Mouse (Mus musculus): ENCODE data around the gene Mtfr1l. TPM values are rescaled to one million over a fixed set of nuclear protein-coding genes. Genes with fewer than 3 reads are reported as not detected.

Mtfr1l gene
- total and polyA plus RNA-seq, 3 experiments: 52.0 to 88.3 TPM; not detected in 1

DNA sequence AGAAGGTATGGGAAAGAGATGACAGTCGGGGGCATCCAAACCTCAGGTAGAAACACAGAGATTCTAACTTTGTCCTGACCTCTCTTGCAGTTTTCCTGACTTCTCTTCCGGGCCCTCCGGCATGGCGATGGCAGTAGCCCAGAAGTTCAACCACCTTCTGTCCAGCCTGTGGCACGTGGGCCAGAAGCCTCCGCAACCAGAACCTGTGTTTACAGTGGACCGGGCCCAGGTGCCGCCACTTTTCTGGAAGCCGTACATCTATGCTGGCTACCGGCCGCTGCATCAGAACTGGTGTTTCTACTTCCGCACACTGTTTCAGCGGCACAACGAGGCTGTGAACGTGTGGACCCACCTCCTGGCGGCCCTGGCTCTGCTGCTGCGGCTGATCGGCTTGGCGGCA is 28.5 kb downstream of the Mtfr1l start:
- TF ChIP-seq TAL1 (IDR thresholded peaks at IDR 0.05; ENCODE audit: low read length): no peak
- no peak for TF ChIP-seq HCFC1 (IDR thresholded peaks at IDR 0.05; ENCODE audit: low read depth, low read length)
- Histone ChIP-seq H3K4me3 (ENCODE audit: control insufficient read depth in 1 of 2, insufficient read depth in 1 of 2, low read depth in 2 of 2, low read length in 2 of 2) (no peak overlapping the region), H3K27me3 (ENCODE audit: control insufficient read depth in 1 of 2, insufficient read depth in 2 of 2, low read length in 2 of 2) (no peaks in the 10 kb centered on the region), H3K27ac (ENCODE audit: control insufficient read depth, low read depth, low read length) (no peak overlapping the region; the same call in 1 of the 2 replicates), H3K4me1 (ENCODE audit: control insufficient read depth in 1 of 2, insufficient read depth in 2 of 2, low read length in 2 of 2) (peaks cover 8 to 24% of the 10 kb centered on the region in 2 experiments), H3K9ac (ENCODE audit: control insufficient read depth, low read depth, low read length, poor library complexity, severe bottlenecking) (no peak overlapping the region), H3K36me3 (ENCODE audit: control insufficient read depth in 1 of 2, insufficient read depth in 2 of 2, low read length in 2 of 2) (peaks cover 0 to 11% of the 10 kb centered on the region in 2 experiments; a peak in 2 of 4 replicates), H3K79me2 (ENCODE audit: control insufficient read depth, insufficient read depth, low read length, poor library complexity) (peaks cover 8% of the 10 kb centered on the region), H3K9me3 (replicated peaks; ENCODE audit: insufficient read depth, low read length) (no peaks in the 10 kb centered on the region)
- no peak for DNase-seq (ENCODE audit: low read depth, low spot score)

DNA sequence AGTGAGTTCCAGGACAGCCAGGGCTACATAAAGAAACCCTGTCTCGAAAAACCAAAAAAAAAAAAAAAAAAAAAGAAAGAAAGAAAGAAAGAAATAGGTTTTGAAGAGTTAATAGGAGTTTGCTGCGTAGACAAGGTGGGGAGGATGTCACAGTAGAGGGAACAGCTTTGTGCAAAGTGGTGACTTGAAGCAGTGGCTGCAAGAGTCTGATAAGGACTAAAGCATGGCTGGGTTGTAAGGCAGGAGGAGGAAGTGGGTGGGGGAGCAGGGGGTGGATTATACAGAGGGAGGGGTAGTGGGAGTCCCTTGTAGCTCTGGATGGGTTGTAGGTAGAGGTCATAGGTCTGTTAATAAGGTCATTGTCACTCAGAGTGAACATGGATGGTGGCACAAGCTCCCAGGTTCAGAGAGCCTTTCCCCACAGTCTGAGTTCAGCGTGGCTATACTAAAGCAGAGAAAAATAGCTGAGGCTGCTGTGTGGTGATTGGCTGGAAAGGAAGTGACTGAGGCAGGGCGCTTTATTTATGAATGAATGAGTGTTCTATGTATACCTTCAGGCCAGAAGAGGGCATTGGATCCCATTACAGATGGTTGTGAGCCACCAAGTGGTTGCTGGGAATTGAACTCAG is 29.1 kb downstream of the Mtfr1l start:
- Histone ChIP-seq H3K9me3 (replicated peaks; ENCODE audit: insufficient read depth, low read length) (no peaks in the 10 kb centered on the region), H3K27me3 (ENCODE audit: control insufficient read depth in 1 of 2, insufficient read depth in 2 of 2, low read length in 2 of 2) (no peaks in the 10 kb centered on the region), H3K27ac (ENCODE audit: control insufficient read depth, low read depth, low read length) (peak overlapping the region; percentile 81), H3K4me1 (ENCODE audit: control insufficient read depth in 1 of 2, insufficient read depth in 2 of 2, low read length in 2 of 2) (peaks cover 5 to 24% of the 10 kb centered on the region in 2 experiments), H3K79me2 (ENCODE audit: control insufficient read depth, insufficient read depth, low read length, poor library complexity) (peaks cover 2% of the 10 kb centered on the region), H3K36me3 (ENCODE audit: control insufficient read depth in 1 of 2, insufficient read depth in 2 of 2, low read length in 2 of 2) (peaks cover 0 to 10% of the 10 kb centered on the region in 2 experiments; a peak in 2 of 4 replicates), H3K4me3 (ENCODE audit: control insufficient read depth in 1 of 2, insufficient read depth in 1 of 2, low read depth in 2 of 2, low read length in 2 of 2) (no peak overlapping the region), H3K9ac (ENCODE audit: control insufficient read depth, low read depth, low read length, poor library complexity, severe bottlenecking) (no peak overlapping the region)
- peak; percentile 95 for DNase-seq (ENCODE audit: low read depth, low spot score)
- peak; percentile 34; the same call in 1 of the 2 replicates for TF ChIP-seq HCFC1 (IDR thresholded peaks at IDR 0.05; ENCODE audit: low read depth, low read length)
- no peak for TF ChIP-seq POLR2AphosphoS2 (IDR thresholded peaks at IDR 0.05; ENCODE audit: low read length)
- peak; percentile 81 for TF ChIP-seq ETS1 (IDR thresholded peaks at IDR 0.05; ENCODE audit: low read depth, low read length)
- TF ChIP-seq CHD1 (IDR thresholded peaks at IDR 0.05; ENCODE audit: low read depth, low read length): no peak
- peak in 1 of 3 experiments; percentile 25; a peak in 2 of 6 replicates for TF ChIP-seq CTCF (IDR thresholded peaks at IDR 0.05 in 2 of 3, conservative IDR thresholded peaks at IDR 0.05 in 1 of 3; ENCODE audit: control insufficient read depth in 1 of 3, insufficient read depth in 1 of 3, low read depth in 2 of 3, low read length in 3 of 3, poor library complexity in 1 of 3, severe bottlenecking in 1 of 3)
- TF ChIP-seq ZMIZ1 (IDR thresholded peaks at IDR 0.05; ENCODE audit: low read depth, low read length): no peak
- TF ChIP-seq MAX (IDR thresholded peaks at IDR 0.05; ENCODE audit: low read length): 0 out of 2 replicates have a peak, but pooled peaks have one; percentile 4
- peak; percentile 90 to 93 for TF ChIP-seq EP300 (IDR thresholded peaks at IDR 0.05; ENCODE audit: low read depth in 1 of 2, low read length in 2 of 2)
- TF ChIP-seq GATA1 (IDR thresholded peaks at IDR 0.05; ENCODE audit: low read depth, low read length): peak; percentile 94
- no peak for TF ChIP-seq ZC3H11A (IDR thresholded peaks at IDR 0.05; ENCODE audit: low read depth, low read length)
- no peak; the same call in 1 of the 2 replicates for TF ChIP-seq RAD21 (IDR thresholded peaks at IDR 0.05; ENCODE audit: low read depth, low read length)
- TF ChIP-seq MAZ (IDR thresholded peaks at IDR 0.05; ENCODE audit: low read depth, low read length): peak; percentile 98
- TF ChIP-seq ZNF384 (IDR thresholded peaks at IDR 0.05; ENCODE audit: low read depth, low read length): peak; percentile 91
- peak; percentile 97 for TF ChIP-seq TCF12 (IDR thresholded peaks at IDR 0.05; ENCODE audit: low read depth, low read length)
- peak; percentile 52; the same call in 1 of the 2 replicates for TF ChIP-seq MAFK (IDR thresholded peaks at IDR 0.05; ENCODE audit: borderline replicate concordance, low read depth, low read length)
- 0 out of 2 replicates have a peak, but pooled peaks have one; percentile 34 for TF ChIP-seq JUND (IDR thresholded peaks at IDR 0.05; ENCODE audit: low read depth, low read length)
- 0 out of 2 replicates have a peak, but pooled peaks have one; percentile 15 for TF ChIP-seq MYC (IDR thresholded peaks at IDR 0.05; ENCODE audit: low read depth, low read length)
- peak; percentile 88 for TF ChIP-seq SIN3A (IDR thresholded peaks at IDR 0.05; ENCODE audit: low read length)
- peak; percentile 81 for TF ChIP-seq BHLHE40 (IDR thresholded peaks at IDR 0.05; ENCODE audit: borderline replicate concordance, low read depth, low read length)
- peak; percentile 97 for TF ChIP-seq RCOR1 (IDR thresholded peaks at IDR 0.05; ENCODE audit: low read depth, low read length)
- peak; percentile 94 for TF ChIP-seq TAL1 (IDR thresholded peaks at IDR 0.05; ENCODE audit: low read length)
- no peak for TF ChIP-seq MYB (IDR thresholded peaks at IDR 0.05; ENCODE audit: low read depth, low read length)
- no peak for TF ChIP-seq NRF1 (IDR thresholded peaks at IDR 0.05; ENCODE audit: insufficient read depth, low read depth, low read length, poor library complexity, severe bottlenecking)
- TF ChIP-seq ELF1 (IDR thresholded peaks at IDR 0.05; ENCODE audit: low read depth, low read length): 0 out of 2 replicates have a peak, but pooled peaks have one; percentile 37
- TF ChIP-seq GABPA (IDR thresholded peaks at IDR 0.05; ENCODE audit: low read depth, low read length): no peak
- peak; percentile 62; the same call in 1 of the 2 replicates for TF ChIP-seq MXI1 (IDR thresholded peaks at IDR 0.05; ENCODE audit: low read depth, low read length)

Measured in MEL (cell line).